Mouse (Mus musculus) lung, postnatal 25 days (tissue): ENCODE results near the gene Sap30l.
"Not testable (repeated sequence)": the region's sequence is repeated elsewhere in the genome, so short reads cannot be mapped to it uniquely, and the experiment has no call there.

ENCODE experiments used
- DNase-seq: peaks from one replicate; pipeline ENCODE4 v3.0.0; 2022; ENCODE audit warnings: low spot score

Gene Sap30l

GRCm38 (mm10) chr11:57831861-57832260 lies 30.4 kb downstream of the Sap30l start:
- DNase-seq: no peak

GRCm38 (mm10) chr11:57832552-57833201 lies 31.2 kb downstream of the Sap30l start, which contains the start of gene Hand1:
Gene Hand1, minus strand, starts transcription at chr11:57832818.
- no peak for DNase-seq

GRCm38 (mm10) chr11:57833296-57833977 lies 32.0 kb downstream of the Sap30l start:
- DNase-seq: no peak

- no peak for DNase-seq
Observed at GRCm38 (mm10) chr11:57834031-57834430, 32.6 kb downstream of the Sap30l start.

GRCm38 (mm10) chr11:57835331-57835730 lies 33.9 kb downstream of the Sap30l start:
- DNase-seq: no peak

- DNase-seq: no peak
Observed at GRCm38 (mm10) chr11:57835931-57836330, 34.5 kb downstream of the Sap30l start.

- DNase-seq: no peak
Observed at GRCm38 (mm10) chr11:57836401-57836800, 35.0 kb downstream of the Sap30l start.

GRCm38 (mm10) chr11:57836872-57837680 lies 35.6 kb downstream of the Sap30l start:
- DNase-seq: no peak

GRCm38 (mm10) chr11:57837861-57838680 lies 36.6 kb downstream of the Sap30l start:
- DNase-seq: no peak

GRCm38 (mm10) chr11:57840986-57841385 lies 39.5 kb downstream of the Sap30l start:
- DNase-seq: no peak

GRCm38 (mm10) chr11:57841391-57841790 lies 40.0 kb downstream of the Sap30l start:
- no peak for DNase-seq

- not testable (repeated sequence) for DNase-seq
Observed at GRCm38 (mm10) chr11:57846421-57847363, 45.3 kb downstream of the Sap30l start.

- no peak for DNase-seq
Observed at GRCm38 (mm10) chr11:57847396-57847795, 46.0 kb downstream of the Sap30l start.

GRCm38 (mm10) chr11:57850298-57850697 lies 48.9 kb downstream of the Sap30l start:
- no peak for DNase-seq

GRCm38 (mm10) chr11:57850931-57851330 lies 49.5 kb downstream of the Sap30l start:
- no peak for DNase-seq

GRCm38 (mm10) chr11:57853571-57853970 lies 52.1 kb downstream of the Sap30l start:
- DNase-seq: no peak

GRCm38 (mm10) chr11:57857709-57858108 lies 56.3 kb downstream of the Sap30l start:
- no peak for DNase-seq
